Mouse (Mus musculus) MEL (cell line): Measurements from ENCODE around the gene Gm49369.

Experiments
- BHLHE40 ChIP-seq: IDR thresholded peaks from 2 replicates; pipeline ENCODE4 v1.6.1; 2012; ENCODE audit warnings: low read depth, mild to moderate bottlenecking, inconsistent platforms, low read length, improper control_type of control experiment, borderline replicate concordance
- CTCF ChIP-seq, 3 experiments: IDR thresholded peaks in 2 of 3; conservative IDR thresholded peaks in 1 of 3; 2 replicates each; pipeline ENCODE4 v1.5.1; 2011 to 2012; ENCODE audit warnings: low read length in 3 of 3, low read depth in 2 of 3, mild to moderate bottlenecking in 2 of 3, improper control_type of control experiment in 1 of 3, inconsistent platforms in 1 of 3, mixed read lengths in 1 of 3, moderate library complexity in 1 of 3; ENCODE audit not compliant: control insufficient read depth in 1 of 3, insufficient read depth in 1 of 3, poor library complexity in 1 of 3, severe bottlenecking in 1 of 3
- ELF1 ChIP-seq: IDR thresholded peaks from 2 replicates; pipeline ENCODE4 v1.6.1; 2014; ENCODE audit warnings: low read depth, mild to moderate bottlenecking, inconsistent platforms, low read length, improper control_type of control experiment, moderate library complexity
- GATA1 ChIP-seq: IDR thresholded peaks from 2 replicates; pipeline ENCODE4 v1.6.1; 2011; ENCODE audit warnings: low read depth, low read length, improper control_type of control experiment
- HCFC1 ChIP-seq: IDR thresholded peaks from 2 replicates; pipeline ENCODE4 v1.6.1; 2012; ENCODE audit warnings: low read depth, mild to moderate bottlenecking, inconsistent platforms, low read length, improper control_type of control experiment, moderate library complexity
- MAFK ChIP-seq: IDR thresholded peaks from 2 replicates; pipeline ENCODE4 v1.6.1; 2011; ENCODE audit warnings: low read depth, mild to moderate bottlenecking, low read length, improper control_type of control experiment, borderline replicate concordance
- NRF1 ChIP-seq: IDR thresholded peaks from 2 replicates; pipeline ENCODE4 v1.6.1; 2014; ENCODE audit warnings: low read depth, mild to moderate bottlenecking, inconsistent platforms, low read length, improper control_type of control experiment, moderate library complexity; ENCODE audit not compliant: poor library complexity, insufficient read depth, severe bottlenecking
- POLR2A ChIP-seq, 2 experiments: IDR thresholded peaks; 2 replicates each; pipeline ENCODE4 v1.6.1; 2011 to 2012; ENCODE audit warnings: low read length in 2 of 2, mild to moderate bottlenecking in 2 of 2, control low read depth in 1 of 2, improper control_type of control experiment in 1 of 2, low read depth in 1 of 2, moderate library complexity in 1 of 2; ENCODE audit not compliant: control insufficient read depth in 1 of 2, insufficient read depth in 1 of 2, poor library complexity in 1 of 2
- RCOR1 ChIP-seq: IDR thresholded peaks from 2 replicates; pipeline ENCODE4 v1.6.1; 2012; ENCODE audit warnings: low read depth, mild to moderate bottlenecking, inconsistent platforms, low read length, improper control_type of control experiment
- TBP ChIP-seq: IDR thresholded peaks from 2 replicates; pipeline ENCODE4 v1.8.0; 2011; ENCODE audit warnings: low read depth, low read length, improper control_type of control experiment
- USF1 ChIP-seq: IDR thresholded peaks from 2 replicates; pipeline ENCODE4 v1.6.1; 2014; ENCODE audit warnings: low read depth, mild to moderate bottlenecking, inconsistent platforms, low read length, improper control_type of control experiment, moderate library complexity

GRCm38 (mm10) chr7:142371398-142371767 is 11.1 kb downstream of the Gm49369 start:
- TF ChIP-seq HCFC1 (no peak), BHLHE40 (no peak), CTCF (IDR thresholded peaks at IDR 0.05 in 2 of 3, conservative IDR thresholded peaks at IDR 0.05 in 1 of 3; ENCODE audit: control insufficient read depth in 1 of 3, insufficient read depth in 1 of 3, low read depth in 2 of 3, low read length in 3 of 3, poor library complexity in 1 of 3, severe bottlenecking in 1 of 3) (no peak), MAFK (no peak), GATA1 (no peak), POLR2A (IDR thresholded peaks at IDR 0.05; ENCODE audit: control insufficient read depth in 1 of 2, insufficient read depth in 1 of 2, low read depth in 1 of 2, low read length in 2 of 2, poor library complexity in 1 of 2) (no peak), TBP (no peak), USF1 (no peak), NRF1 (no peak), RCOR1 (no peak), ELF1 (no peak)
